Mouse (Mus musculus) embryonic facial prominence, embryonic 13.5 days (tissue): ENCODE measurements around the gene Ror1. TPM values are rescaled to one million over a fixed set of nuclear protein-coding genes. Genes with fewer than 3 reads are reported as not detected.
A peak's percentile ranks its signal among the peaks of the same experiment; 100 is the strongest.

ENCODE experiments used
- ATAC-seq: fragments of 200-750 bp; cut with Nextera tagmentation; 2 replicates; pipeline ENCODE4 v1.8.0; 2017; ENCODE audit warnings: low read depth; ENCODE audit not compliant: insufficient number of reproducible peaks, insufficient read depth, low FRiP score, low TSS enrichment
- H3K27ac ChIP-seq: fragments of 300-500 bp; sonication (generic); 2 replicates; pipeline ENCODE4 v1.5.1; 2015; ENCODE audit warnings: moderate library complexity, mild to moderate bottlenecking, inconsistent platforms
- H3K27me3 ChIP-seq: fragments of 300-500 bp; sonication (generic); 2 replicates; pipeline ENCODE4 v1.6.1; 2015; ENCODE audit warnings: mild to moderate bottlenecking, inconsistent platforms
- H3K36me3 ChIP-seq: fragments of 300-500 bp; sonication (generic); 2 replicates; pipeline ENCODE4 v1.6.1; 2015; ENCODE audit warnings: mild to moderate bottlenecking, inconsistent platforms
- H3K4me1 ChIP-seq: fragments of 300-500 bp; sonication (generic); 2 replicates; pipeline ENCODE4 v1.6.1; 2015; ENCODE audit warnings: inconsistent platforms
- H3K4me2 ChIP-seq: fragments of 300-500 bp; sonication (generic); 2 replicates; pipeline ENCODE4 v1.6.1; 2015; ENCODE audit warnings: moderate library complexity, mild to moderate bottlenecking, inconsistent platforms
- H3K4me3 ChIP-seq: fragments of 300-500 bp; sonication (generic); 2 replicates; pipeline ENCODE4 v1.5.1; 2015; ENCODE audit warnings: mild to moderate bottlenecking, inconsistent platforms
- H3K9ac ChIP-seq: fragments of 300-500 bp; sonication (generic); 2 replicates; pipeline ENCODE4 v1.6.1; 2015; ENCODE audit warnings: mild to moderate bottlenecking, inconsistent platforms
- H3K9me3 ChIP-seq: fragments of 300-500 bp; sonication (generic); 2 replicates; pipeline ENCODE4 v1.6.1; 2016; ENCODE audit warnings: inconsistent platforms
- WGBS: fragments of 180-500 bp; shearing (Covaris S2); methylation state at CpG from one replicate; pipeline ENCODE4 v1.1.7; 2015; ENCODE audit warnings: mixed read lengths; 5-methylcytosine and 5-hydroxymethylcytosine counted together
- polyA plus RNA-seq: library from polyadenylated mRNA; unstranded; fragments of >200 nt; fragmentation: Nextera tagmentation; extraction: Ambion mirVana; gene quantifications from 2 replicates; pipeline ENCODE4 v1.2.1, GENCODE M21; 2015

The Ror1 gene
- polyA plus RNA-seq, 1 experiment from 2014 or later = 10.7 TPM

DNA sequence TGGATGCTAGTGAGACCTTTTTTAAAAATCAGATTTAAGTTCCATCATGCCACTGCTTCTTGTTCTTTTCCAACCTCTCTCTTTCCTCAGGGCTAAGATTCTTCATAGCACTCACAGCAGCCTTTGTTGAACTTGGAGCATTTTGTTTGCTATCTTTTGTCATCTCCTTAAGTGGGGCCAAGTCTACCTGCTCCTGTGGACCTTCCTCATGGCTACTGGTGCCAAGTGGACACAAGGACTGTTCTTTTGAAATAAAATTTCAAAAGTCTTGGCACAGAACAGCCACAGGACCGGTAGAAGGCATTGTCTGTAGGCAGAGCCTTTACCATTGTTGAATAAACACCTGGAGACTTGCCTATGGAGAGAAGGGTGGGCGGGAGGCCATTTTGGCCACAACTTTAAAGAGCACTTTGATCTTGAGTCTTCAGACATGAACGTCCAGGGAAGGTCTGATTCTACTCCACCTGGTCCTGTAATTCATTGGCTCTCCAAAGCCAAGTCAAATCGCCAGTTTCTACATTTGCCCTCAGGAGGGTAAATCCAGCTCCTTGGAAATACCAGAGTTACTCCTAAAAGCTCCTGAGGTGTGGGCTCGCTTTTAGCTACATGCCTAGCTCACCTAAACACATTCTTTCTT, 195.5 kb downstream of the Ror1 start:
- Histone ChIP-seq H3K9ac (no peak overlapping the region), H3K27me3 (no peaks in the 10 kb centered on the region), H3K36me3 (no peaks in the 10 kb centered on the region), H3K4me2 (no peak overlapping the region), H3K27ac (no peak overlapping the region), H3K9me3 (no peaks in the 10 kb centered on the region), H3K4me3 (no peak overlapping the region), H3K4me1 (0 out of 2 replicates have a peak, but pooled peaks cover 3% of the 10 kb centered on the region)
- WGBS = 75% methylated on average over 5 of the region's 5 CpGs
- ATAC-seq = no peak

DNA sequence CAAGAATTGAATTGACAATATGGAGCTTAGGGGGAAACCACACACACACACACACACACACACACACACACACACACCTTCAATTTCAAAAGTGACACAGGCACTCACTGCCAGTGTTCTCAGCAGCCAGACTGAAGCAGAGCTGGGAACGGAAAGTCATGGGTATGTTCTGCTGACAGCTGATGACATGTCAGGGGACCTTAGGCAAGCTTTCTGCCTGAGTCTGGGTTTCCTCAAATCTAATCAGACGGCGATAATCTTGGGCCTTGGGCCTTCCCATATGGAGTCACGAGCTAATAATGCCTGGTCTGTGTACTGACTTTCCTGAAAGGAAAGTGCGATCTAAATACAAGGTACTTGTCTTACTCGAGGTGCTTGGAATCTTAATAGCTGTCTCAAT, 202.1 kb downstream of the Ror1 start:
- Histone ChIP-seq H3K4me2 (no peak overlapping the region), H3K9ac (no peak overlapping the region), H3K4me1 (peaks cover 9% of the 10 kb centered on the region), H3K36me3 (no peaks in the 10 kb centered on the region), H3K27ac (no peak overlapping the region), H3K4me3 (no peak overlapping the region), H3K9me3 (no peaks in the 10 kb centered on the region), H3K27me3 (no peaks in the 10 kb centered on the region)
- WGBS = 46% methylated on average over 6 of the region's 6 CpGs
- ATAC-seq = no peak

DNA sequence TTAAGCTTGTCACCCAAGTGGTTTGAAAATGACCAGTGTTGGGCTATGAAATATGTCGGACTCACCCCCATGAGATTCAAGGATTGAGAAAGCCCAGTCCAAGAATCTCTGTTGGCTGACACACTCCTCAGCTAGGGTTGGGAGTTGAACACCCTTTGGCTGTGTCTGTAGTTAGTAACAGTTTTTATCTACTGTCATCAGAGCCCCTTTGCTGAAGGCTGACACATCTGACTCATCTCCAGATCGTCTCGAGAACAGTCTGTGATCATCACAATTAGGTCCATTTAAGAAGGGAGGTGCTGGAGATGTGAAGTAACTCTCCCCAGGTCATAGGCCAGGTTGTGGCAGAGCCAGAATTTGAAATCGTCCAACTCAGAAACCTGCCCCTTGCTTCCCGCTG, 203.0 kb downstream of the Ror1 start:
- Histone ChIP-seq H3K9ac (no peak overlapping the region), H3K4me1 (peaks cover 12% of the 10 kb centered on the region), H3K36me3 (no peaks in the 10 kb centered on the region), H3K27ac (no peak overlapping the region), H3K4me2 (no peak overlapping the region), H3K4me3 (no peak overlapping the region), H3K27me3 (no peaks in the 10 kb centered on the region), H3K9me3 (no peaks in the 10 kb centered on the region)
- no peak for ATAC-seq
- 77% methylated on average over 5 of the region's 5 CpGs for WGBS

DNA sequence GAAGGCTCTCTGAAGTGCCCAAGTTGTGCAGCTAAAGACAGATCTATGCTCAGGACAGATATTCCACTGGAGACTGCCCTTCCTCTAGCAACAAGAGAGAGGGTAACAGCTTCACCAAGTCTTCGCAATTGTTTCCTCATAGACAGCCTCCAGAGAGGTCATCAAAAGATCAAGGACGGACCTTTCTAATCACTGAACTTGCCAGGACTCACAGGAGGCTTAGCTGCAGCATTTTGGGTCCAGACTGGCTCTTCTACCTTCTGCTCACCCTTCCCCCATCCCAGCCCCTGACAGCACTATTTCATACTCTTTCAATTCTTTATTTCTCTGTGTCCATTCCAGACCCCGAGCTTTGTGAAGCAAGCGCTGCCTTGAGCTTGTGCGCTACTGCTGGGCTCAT, 204.6 kb downstream of the Ror1 start:
- Histone ChIP-seq H3K9me3 (no peaks in the 10 kb centered on the region), H3K9ac (no peak overlapping the region), H3K27ac (no peak overlapping the region), H3K27me3 (no peaks in the 10 kb centered on the region), H3K36me3 (no peaks in the 10 kb centered on the region), H3K4me2 (no peak overlapping the region), H3K4me3 (no peak overlapping the region), H3K4me1 (peaks cover 12% of the 10 kb centered on the region)
- 87% methylated on average over 5 of the region's 5 CpGs for WGBS
- ATAC-seq = no peak

DNA sequence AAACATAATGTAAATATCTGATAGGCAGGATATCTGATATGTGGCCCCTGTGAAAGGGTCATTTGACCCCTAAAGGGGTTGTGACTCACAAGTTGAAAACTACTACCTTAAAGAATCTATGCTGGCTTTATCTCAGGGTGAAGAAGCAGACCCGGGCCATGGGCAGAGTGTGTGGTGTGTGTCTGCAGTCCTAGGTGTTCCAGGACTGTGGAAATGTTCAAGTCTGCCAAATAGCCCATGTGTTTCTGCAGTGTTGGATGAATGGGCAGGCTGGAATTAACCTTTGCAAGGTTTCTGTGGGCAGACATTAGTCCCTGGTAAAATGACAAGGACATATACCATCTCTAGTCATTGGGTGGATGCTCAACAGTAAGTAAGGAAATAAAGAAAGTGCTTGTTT, 205.8 kb downstream of the Ror1 start:
- Histone ChIP-seq H3K4me2 (no peak overlapping the region), H3K9me3 (no peaks in the 10 kb centered on the region), H3K36me3 (no peaks in the 10 kb centered on the region), H3K4me3 (no peak overlapping the region), H3K27me3 (no peaks in the 10 kb centered on the region), H3K9ac (no peak overlapping the region), H3K27ac (no peak overlapping the region), H3K4me1 (peaks cover 15% of the 10 kb centered on the region)
- 68% methylated on average over 1 of the region's 1 CpGs for WGBS
- no peak for ATAC-seq

DNA sequence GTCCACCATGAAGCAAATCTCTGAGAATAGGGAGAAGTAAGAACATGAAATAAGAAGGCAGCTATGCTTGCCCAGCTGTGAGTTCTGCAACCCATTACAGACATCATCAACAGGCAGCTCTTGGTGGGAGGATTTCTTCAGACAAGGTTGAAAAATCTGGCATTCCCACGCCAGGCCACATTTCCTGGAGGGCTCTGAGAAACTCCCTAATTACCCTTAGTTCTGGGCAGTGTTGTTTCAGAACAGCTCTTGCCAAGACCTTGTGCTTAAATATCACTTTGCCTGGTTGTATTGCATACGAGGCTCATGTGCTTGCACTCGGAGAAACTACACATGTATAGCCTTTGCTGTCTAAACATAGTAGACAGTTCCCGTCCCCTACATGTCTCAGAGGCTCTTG, 211.8 kb downstream of the Ror1 start:
- H3K4me3 ChIP-seq = no peak overlapping the region
- H3K27ac ChIP-seq = peak overlapping the region; percentile 5; the same call in 1 of the 2 replicates
- 46% methylated on average over 4 of the region's 4 CpGs for WGBS
- no peak overlapping the region for H3K4me2 ChIP-seq
- H3K27me3 ChIP-seq = no peaks in the 10 kb centered on the region
- ATAC-seq = no peak
- no peak overlapping the region for H3K9ac ChIP-seq
- H3K36me3 ChIP-seq = no peaks in the 10 kb centered on the region
- peaks cover 21% of the 10 kb centered on the region for H3K4me1 ChIP-seq
- H3K9me3 ChIP-seq = no peaks in the 10 kb centered on the region

DNA sequence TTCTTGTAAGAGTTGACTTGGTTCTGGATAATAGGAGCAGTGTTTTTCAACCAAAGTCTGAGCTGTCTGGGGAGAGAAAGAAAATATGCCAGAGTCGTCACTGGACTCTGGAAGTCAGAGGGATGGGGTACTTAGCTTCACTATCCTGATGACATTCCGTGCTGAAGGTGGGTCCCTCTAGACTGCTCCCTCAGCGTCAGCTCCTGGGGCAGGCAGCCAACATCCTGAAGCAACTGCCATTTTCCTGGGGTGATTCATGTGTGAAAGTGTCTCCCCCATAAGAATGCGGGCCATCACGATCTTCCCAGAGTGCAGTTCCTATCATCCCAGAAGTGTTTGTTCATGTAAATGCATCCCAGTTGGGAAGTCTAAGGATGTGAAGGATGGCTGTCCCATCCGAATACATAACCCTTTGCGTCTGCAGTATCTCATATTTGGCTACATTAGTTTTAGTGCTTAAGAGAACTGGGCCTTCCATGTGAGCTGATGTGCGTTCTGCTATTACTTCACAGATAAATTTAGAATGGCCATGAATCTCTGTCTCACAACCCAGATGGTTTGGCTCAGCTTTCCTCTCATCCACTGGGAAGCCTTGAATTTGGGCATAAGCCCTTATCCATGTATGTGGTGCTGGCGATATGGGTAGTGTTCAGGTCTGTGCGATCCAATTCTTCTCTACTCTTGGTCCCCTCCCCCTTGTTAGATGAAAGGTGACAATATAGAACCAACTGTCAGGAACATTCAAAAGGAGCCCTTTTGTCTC, 216.4 kb downstream of the Ror1 start:
- Histone ChIP-seq H3K27me3 (no peaks in the 10 kb centered on the region), H3K4me1 (peaks cover 17% of the 10 kb centered on the region), H3K36me3 (no peaks in the 10 kb centered on the region), H3K27ac (no peak overlapping the region), H3K9me3 (no peaks in the 10 kb centered on the region), H3K4me2 (no peak overlapping the region), H3K4me3 (no peak overlapping the region), H3K9ac (no peak overlapping the region)
- ATAC-seq = no peak
- WGBS = 83% methylated on average over 10 of the region's 10 CpGs

DNA sequence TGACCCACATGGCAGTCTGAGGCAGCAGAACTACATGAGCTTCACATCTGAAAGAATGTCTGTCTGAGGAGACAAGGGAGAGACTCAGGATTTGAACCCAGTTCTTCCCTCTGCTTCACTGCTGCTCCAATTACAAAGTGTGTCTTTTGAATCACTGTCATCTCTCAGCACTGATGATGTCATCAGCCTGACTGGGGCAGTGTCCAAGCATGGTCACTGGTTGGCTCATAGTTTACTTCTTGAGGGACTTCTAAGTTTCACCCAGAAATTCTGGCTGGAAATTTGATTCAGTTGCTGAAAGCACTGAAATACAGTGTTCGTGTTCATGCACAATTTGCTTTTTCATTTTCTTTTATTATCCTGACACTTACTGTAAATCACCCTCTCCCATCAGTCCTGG, 219.5 kb downstream of the Ror1 start:
- ATAC-seq = no peak
- Histone ChIP-seq H3K4me3 (no peak overlapping the region), H3K9ac (no peak overlapping the region), H3K4me1 (0 out of 2 replicates have a peak, but pooled peaks cover 7% of the 10 kb centered on the region), H3K4me2 (no peak overlapping the region), H3K9me3 (0 out of 2 replicates have a peak, but pooled peaks cover 6% of the 10 kb centered on the region), H3K27me3 (no peaks in the 10 kb centered on the region), H3K36me3 (no peaks in the 10 kb centered on the region), H3K27ac (no peak overlapping the region)
- 65% methylated on average over 1 of the region's 1 CpGs for WGBS

DNA sequence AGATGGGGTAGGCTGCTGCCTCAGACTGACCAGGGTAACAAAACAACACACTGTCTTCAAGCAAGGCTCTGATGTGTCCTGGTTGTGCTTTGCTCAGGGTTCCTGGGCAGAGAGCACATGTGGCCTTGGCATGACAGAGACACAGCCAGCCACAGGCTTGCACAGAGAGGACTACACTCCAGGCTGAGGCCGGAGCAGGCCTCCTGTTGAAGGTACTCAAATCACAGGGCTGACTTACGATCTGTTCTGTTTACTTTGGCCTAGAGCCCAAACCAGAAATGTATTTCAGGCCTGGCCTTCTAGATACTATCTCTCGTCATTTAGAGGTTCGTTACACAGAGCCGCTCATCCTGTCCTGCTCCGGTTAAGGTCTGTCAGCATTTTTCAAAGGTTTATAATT, 226.2 kb downstream of the Ror1 start:
- Histone ChIP-seq H3K4me1 (peaks cover 18% of the 10 kb centered on the region), H3K4me2 (no peak overlapping the region), H3K27ac (peak overlapping the region; percentile 19; the same call in 1 of the 2 replicates), H3K9ac (no peak overlapping the region), H3K27me3 (no peaks in the 10 kb centered on the region), H3K4me3 (no peak overlapping the region), H3K9me3 (0 out of 2 replicates have a peak, but pooled peaks cover 6% of the 10 kb centered on the region), H3K36me3 (no peaks in the 10 kb centered on the region)
- 34% methylated on average over 6 of the region's 6 CpGs for WGBS
- peak; percentile 69; the same call in 1 of the 2 replicates for ATAC-seq

DNA sequence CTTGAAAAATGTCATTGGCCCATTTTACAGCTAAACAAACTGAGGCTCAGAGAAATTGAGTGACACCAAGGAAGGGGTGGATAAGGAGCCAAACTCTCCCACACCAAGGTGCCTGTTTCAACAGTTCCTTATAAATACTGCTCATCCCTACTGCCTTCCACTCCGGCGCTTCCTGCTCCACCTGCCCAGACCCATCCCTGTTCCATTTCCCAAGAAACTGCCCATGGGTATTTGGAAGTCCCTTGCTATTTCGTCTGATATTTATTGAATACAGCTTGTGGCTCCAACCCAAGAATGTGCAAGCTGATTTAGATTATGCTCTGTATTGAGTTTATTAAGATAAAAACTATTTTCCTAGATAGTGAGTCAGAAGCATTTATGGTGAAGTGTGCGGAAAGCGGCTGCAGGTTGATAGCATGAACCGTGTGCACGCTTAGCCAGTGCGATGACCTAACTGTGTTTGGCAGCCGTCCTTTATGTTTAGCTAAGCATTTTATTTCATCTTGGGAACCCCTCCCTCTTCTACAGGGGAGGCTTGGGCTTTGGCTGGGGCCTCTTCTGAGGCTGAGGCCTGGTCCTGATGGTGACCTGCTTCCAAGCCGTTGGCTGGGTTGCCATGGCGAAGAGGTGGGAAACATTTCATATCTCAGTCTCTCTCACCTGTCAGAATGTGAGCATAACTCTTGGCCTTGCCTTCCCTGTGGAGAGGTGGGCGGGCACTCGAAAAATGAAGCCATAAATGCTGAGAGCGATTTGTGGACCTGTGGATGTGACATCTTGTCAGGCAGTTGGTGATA, 229.3 kb downstream of the Ror1 start:
- Histone ChIP-seq H3K36me3 (no peaks in the 10 kb centered on the region), H3K4me2 (no peak overlapping the region), H3K27me3 (no peaks in the 10 kb centered on the region), H3K4me3 (no peak overlapping the region), H3K9ac (no peak overlapping the region), H3K9me3 (no peaks in the 10 kb centered on the region), H3K4me1 (peaks cover 18% of the 10 kb centered on the region), H3K27ac (peak overlapping the region; percentile 28; the same call in 1 of the 2 replicates)
- WGBS = 55% methylated on average over 14 of the region's 14 CpGs
- ATAC-seq = 0 out of 2 replicates have a peak, but pooled peaks have one; percentile 26

DNA sequence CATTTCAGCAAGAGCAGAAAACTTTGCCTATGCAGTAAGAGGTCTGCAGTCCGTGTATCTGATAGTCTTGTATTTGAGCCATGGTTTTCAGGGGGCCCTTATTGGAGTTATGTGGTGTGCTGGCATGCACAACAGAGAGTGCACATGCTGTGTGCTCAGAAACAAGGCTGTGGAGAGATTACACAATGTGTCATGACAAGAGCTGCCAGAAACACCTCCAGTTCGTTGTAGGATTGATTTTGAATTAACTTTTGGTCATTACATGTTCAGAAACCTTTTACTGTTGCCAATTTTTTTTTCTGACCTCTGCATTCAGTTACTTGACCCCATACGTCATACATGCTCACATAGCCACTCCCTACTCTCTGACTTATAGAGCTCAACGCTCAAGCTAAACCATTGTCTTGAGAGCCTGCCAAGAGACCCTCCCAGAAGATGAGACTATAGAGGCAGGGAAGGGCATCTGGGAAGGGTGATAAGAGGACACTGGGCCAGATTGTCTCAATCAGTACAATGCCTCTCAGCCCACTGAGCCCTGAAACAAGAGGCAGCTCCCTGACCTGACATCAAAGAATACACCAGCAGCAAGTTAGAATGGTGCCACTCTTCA, 232.9 kb downstream of the Ror1 start:
- no peak overlapping the region for H3K27ac ChIP-seq
- no peak for ATAC-seq
- no peak overlapping the region for H3K9ac ChIP-seq
- no peaks in the 10 kb centered on the region for H3K36me3 ChIP-seq
- H3K4me2 ChIP-seq = no peak overlapping the region
- H3K9me3 ChIP-seq = no peaks in the 10 kb centered on the region
- H3K4me1 ChIP-seq = peaks cover 11% of the 10 kb centered on the region
- WGBS = 56% methylated on average over 4 of the region's 4 CpGs
- H3K27me3 ChIP-seq = no peaks in the 10 kb centered on the region
- no peak overlapping the region for H3K4me3 ChIP-seq
